Mouse (Mus musculus) liver, postnatal 0 days (tissue): Measurements from ENCODE around the gene Ddrgk1. TPM values are rescaled to one million over a fixed set of nuclear protein-coding genes. Genes with fewer than 3 reads are reported as not detected.
A peak's percentile ranks its signal among the peaks of the same experiment; 100 is the strongest.

ENCODE experiments used
- ATAC-seq: fragments of 200-750 bp; cut with Nextera tagmentation; 2 replicates; pipeline ENCODE4 v1.8.0; 2017; ENCODE audit warnings: mild to moderate bottlenecking, moderate library complexity
- DNase-seq: peaks from one replicate; pipeline ENCODE4 v3.0.0-alpha.2; 2016
- H3K27ac ChIP-seq: fragments of 300-500 bp; sonication (generic); 2 replicates; pipeline ENCODE4 v1.5.1; 2014; ENCODE audit warnings: antibody characterized with exemption, moderate library complexity, mild to moderate bottlenecking, low read depth
- H3K27me3 ChIP-seq: fragments of 300-500 bp; sonication (generic); 2 replicates; pipeline ENCODE4 v1.6.1; 2014; ENCODE audit warnings: low read length, control low read depth, mixed read lengths; ENCODE audit not compliant: insufficient read depth
- H3K36me3 ChIP-seq: fragments of 300-500 bp; sonication (generic); replicated peaks from 2 replicates; pipeline ENCODE4 v1.6.1; 2014; ENCODE audit warnings: mild to moderate bottlenecking, control low read depth, low read length, moderate library complexity, mixed read lengths; ENCODE audit not compliant: insufficient read depth
- H3K4me1 ChIP-seq: fragments of 300-500 bp; sonication (generic); 2 replicates; pipeline ENCODE4 v1.6.1; 2014; ENCODE audit warnings: antibody characterized with exemption, mild to moderate bottlenecking, control low read depth; ENCODE audit not compliant: insufficient read depth
- H3K4me2 ChIP-seq: fragments of 300-500 bp; sonication (generic); 2 replicates; pipeline ENCODE4 v1.6.1; 2014; ENCODE audit warnings: low read depth, mild to moderate bottlenecking, low read length, moderate library complexity, mixed read lengths
- H3K4me3 ChIP-seq: fragments of 300-500 bp; sonication (generic); 2 replicates; pipeline ENCODE4 v1.5.1; 2014; ENCODE audit warnings: low read depth, low read length
- H3K9ac ChIP-seq: fragments of 300-500 bp; sonication (generic); replicated peaks from 2 replicates; pipeline ENCODE4 v1.6.1; 2014; ENCODE audit warnings: mild to moderate bottlenecking, moderate library complexity
- H3K9me3 ChIP-seq: fragments of 300-500 bp; sonication (generic); 2 replicates; pipeline ENCODE4 v1.6.1; 2016; ENCODE audit warnings: mild to moderate bottlenecking, control low read depth, low read length, mixed read lengths
- CTCF ChIP-seq: sonication (generic); IDR thresholded peaks from 2 replicates; pipeline ENCODE4 v1.5.1; 2016; ENCODE audit warnings: antibody characterized with exemption, low read depth
- EP300 ChIP-seq: IDR thresholded peaks from 2 replicates; pipeline ENCODE4 v1.6.1; 2016; ENCODE audit warnings: antibody characterized with exemption, low read depth, mild to moderate bottlenecking
- WGBS: fragments of 180-500 bp; shearing (Covaris S2); extraction: QIAGEN DNeasy Blood & Tissue Kit; methylation state at CpG from one replicate; pipeline ENCODE4 v1.1.7; 2014; ENCODE audit not compliant: insufficient replicate concordance; 5-methylcytosine and 5-hydroxymethylcytosine counted together
- polyA plus RNA-seq: library from polyadenylated mRNA; unstranded; fragments of >200 nt; fragmentation: Nextera tagmentation; extraction: Ambion mirVana; gene quantifications from 2 replicates; pipeline ENCODE4 v1.2.1, GENCODE M21; 2015

Ddrgk1 gene
- polyA plus RNA-seq, 1 experiment from 2014 or later = 71.4 TPM

GRCm38 (mm10) chr2:130642684-130643369 lies 21.6 kb downstream of the Ddrgk1 start, which contains the start of gene Lzts3:
TSS of gene Lzts3 (minus strand) at chr2:130642803.
- H3K9me3 ChIP-seq = no peaks in the 10 kb centered on the region
- H3K27me3 ChIP-seq = peaks cover 3% of the 10 kb centered on the region; the same call in 1 of the 2 replicates
- H3K27ac ChIP-seq = peak within 1 kb of the TSS; percentile 74
- peak within 1 kb of the TSS; percentile 100 for H3K4me2 ChIP-seq
- H3K4me1 ChIP-seq = peaks cover 16% of the 10 kb centered on the region
- TF ChIP-seq EP300 (no peak), CTCF (no peak)
- H3K36me3 ChIP-seq = no peaks in the 10 kb centered on the region
- peak within 1 kb of the TSS; percentile 70 for H3K9ac ChIP-seq
- 4% methylated on average over 35 of the region's 40 CpGs for WGBS
- ATAC-seq (peak; percentile 96), DNase-seq (peak; percentile 96)
- peak within 1 kb of the TSS; percentile 72 for H3K4me3 ChIP-seq

- TF ChIP-seq CTCF (no peak), EP300 (no peak)
- peak overlapping the region; percentile 72 for H3K4me3 ChIP-seq
- ATAC-seq = peak; percentile 40
- peaks cover 5% of the 10 kb centered on the region; the same call in 1 of the 2 replicates for H3K27me3 ChIP-seq
- H3K9me3 ChIP-seq = no peaks in the 10 kb centered on the region
- peak overlapping the region; percentile 74 for H3K27ac ChIP-seq
- H3K36me3 ChIP-seq = no peaks in the 10 kb centered on the region
- peak overlapping the region; percentile 70 for H3K9ac ChIP-seq
- peaks cover 16% of the 10 kb centered on the region for H3K4me1 ChIP-seq
- WGBS = under 1% methylated on average over 19 of the region's 27 CpGs
- DNase-seq = no peak
- H3K4me2 ChIP-seq = peak overlapping the region; percentile 100
These were observed 22.2 kb downstream of the Ddrgk1 start for GRCm38 (mm10) chr2:130642197-130642660.

- Histone ChIP-seq H3K9me3 (no peaks in the 10 kb centered on the region), H3K27me3 (peaks cover 11% of the 10 kb centered on the region), H3K4me3 (no peak overlapping the region), H3K4me1 (peaks cover 16% of the 10 kb centered on the region), H3K27ac (no peak overlapping the region), H3K9ac (no peak overlapping the region), H3K36me3 (no peaks in the 10 kb centered on the region; the same call in 1 of the 2 replicates), H3K4me2 (peak overlapping the region; percentile 100; the same call in 1 of the 2 replicates)
- DNase-seq = no peak
- no peak for TF ChIP-seq CTCF
- no peak for TF ChIP-seq EP300
- WGBS = 67% methylated on average over 6 of the region's 6 CpGs
- ATAC-seq = no peak
These were observed 23.0 kb downstream of the Ddrgk1 start for GRCm38 (mm10) chr2:130641351-130642025.

GRCm38 (mm10) chr2:130639276-130639675 lies 25.2 kb downstream of the Ddrgk1 start:
- TF ChIP-seq CTCF (no peak), EP300 (no peak)
- ATAC-seq (no peak), DNase-seq (no peak)
- Histone ChIP-seq H3K4me1 (peaks cover 18% of the 10 kb centered on the region), H3K9me3 (no peaks in the 10 kb centered on the region), H3K36me3 (no peaks in the 10 kb centered on the region; the same call in 1 of the 2 replicates), H3K4me2 (no peak overlapping the region), H3K27ac (no peak overlapping the region), H3K27me3 (peaks cover 33% of the 10 kb centered on the region), H3K9ac (no peak overlapping the region), H3K4me3 (no peak overlapping the region)
- 91% methylated on average over 6 of the region's 6 CpGs for WGBS

- peaks cover 42% of the 10 kb centered on the region for H3K27me3 ChIP-seq
- peak; percentile 32; the same call in 1 of the 2 replicates for TF ChIP-seq EP300
- TF ChIP-seq CTCF = no peak
- peaks cover 18% of the 10 kb centered on the region for H3K4me1 ChIP-seq
- peak; percentile 31 for ATAC-seq
- DNase-seq = peak; percentile 55
- no peak overlapping the region; the same call in 1 of the 2 replicates for H3K9ac ChIP-seq
- H3K4me3 ChIP-seq = peak overlapping the region; percentile 24; the same call in 1 of the 2 replicates
- no peaks in the 10 kb centered on the region for H3K9me3 ChIP-seq
- 35% methylated on average over 16 of the region's 16 CpGs for WGBS
- H3K36me3 ChIP-seq = no peaks in the 10 kb centered on the region; the same call in 1 of the 2 replicates
- H3K27ac ChIP-seq = peak overlapping the region; percentile 72
- peak overlapping the region; percentile 61 for H3K4me2 ChIP-seq
These were observed 26.3 kb downstream of the Ddrgk1 start for GRCm38 (mm10) chr2:130638101-130638611.

- ATAC-seq (peak; percentile 65), DNase-seq (peak; percentile 58)
- H3K4me2 ChIP-seq = peak overlapping the region; percentile 60
- no peaks in the 10 kb centered on the region for H3K9me3 ChIP-seq
- no peak overlapping the region for H3K27ac ChIP-seq
- no peak overlapping the region for H3K9ac ChIP-seq
- H3K36me3 ChIP-seq = no peaks in the 10 kb centered on the region; the same call in 1 of the 2 replicates
- peak overlapping the region; percentile 31; the same call in 1 of the 2 replicates for H3K4me3 ChIP-seq
- 0 out of 2 replicates have a peak, but pooled peaks have one; percentile 11 for TF ChIP-seq CTCF
- TF ChIP-seq EP300 = peak; percentile 22; the same call in 1 of the 2 replicates
- peaks cover 42% of the 10 kb centered on the region for H3K27me3 ChIP-seq
- H3K4me1 ChIP-seq = 0 out of 2 replicates have a peak, but pooled peaks cover 9% of the 10 kb centered on the region
- WGBS = 34% methylated on average over 21 of the region's 21 CpGs
These were observed 28.6 kb downstream of the Ddrgk1 start for GRCm38 (mm10) chr2:130635847-130636246.
